Mouse (Mus musculus) testis, postnatal 10 days (tissue): ENCODE results near the gene Serping1.
"Not testable (repeated sequence)": the region's sequence is repeated elsewhere in the genome, so short reads cannot be mapped to it uniquely, and the experiment has no call there.

Experiments
- DNase-seq: peaks from one replicate; pipeline ENCODE4 v3.0.0; 2021; ENCODE audit warnings: low spot score

Serping1 gene

DNA sequence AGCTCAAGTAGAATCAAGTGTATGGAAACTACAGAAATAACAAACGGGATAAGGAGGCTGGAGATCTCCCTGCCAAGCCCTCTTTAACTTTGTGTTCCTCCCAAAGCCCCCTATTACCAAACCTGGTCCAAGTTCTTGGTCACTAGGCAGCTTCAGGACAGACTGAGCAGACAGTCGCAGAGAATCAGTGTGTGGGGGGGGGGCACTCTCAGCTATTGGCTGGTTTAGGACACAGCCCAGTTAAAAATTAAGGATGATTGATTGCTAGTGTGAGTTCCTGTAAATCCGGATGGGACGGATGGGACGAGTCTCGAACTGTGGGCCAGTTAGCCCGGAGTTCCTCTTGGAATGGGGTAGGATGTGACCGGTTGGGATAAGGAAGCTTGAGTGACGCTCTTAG, at the start of gene Serping1:
Gene Serping1 (minus strand): TSS at position 204 of the 400 bp plus-strand sequence.
- no peak for DNase-seq

- DNase-seq, result no peak
Measured at GRCm38 (mm10) chr2:84823237-84823636, 48.0 kb upstream of the Serping1 start.

DNA sequence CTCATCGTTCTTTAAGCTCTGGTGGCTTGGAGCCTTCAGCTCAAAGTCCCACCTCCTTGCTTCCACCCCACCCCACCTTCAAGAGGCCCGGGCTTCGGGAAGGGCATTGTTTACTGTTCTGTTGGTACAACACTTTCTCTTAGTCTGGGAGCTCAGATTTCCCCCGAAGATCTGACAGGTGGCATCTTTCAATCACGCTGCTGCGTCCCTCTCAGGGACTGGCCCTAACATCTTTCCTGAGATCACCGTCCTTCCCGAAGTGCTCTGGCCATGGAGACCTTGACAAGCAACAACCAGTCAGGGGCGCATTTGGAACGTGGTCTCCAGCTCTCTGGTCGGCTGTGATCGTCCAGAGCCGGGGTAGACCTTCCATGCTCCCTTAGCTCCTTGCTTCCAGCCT, 47.3 kb upstream of the Serping1 start, which contains the start of gene Smtnl1:
Gene Smtnl1 (minus strand): TSS at position 101 of the 400 bp plus-strand sequence.
- no peak for DNase-seq

DNA sequence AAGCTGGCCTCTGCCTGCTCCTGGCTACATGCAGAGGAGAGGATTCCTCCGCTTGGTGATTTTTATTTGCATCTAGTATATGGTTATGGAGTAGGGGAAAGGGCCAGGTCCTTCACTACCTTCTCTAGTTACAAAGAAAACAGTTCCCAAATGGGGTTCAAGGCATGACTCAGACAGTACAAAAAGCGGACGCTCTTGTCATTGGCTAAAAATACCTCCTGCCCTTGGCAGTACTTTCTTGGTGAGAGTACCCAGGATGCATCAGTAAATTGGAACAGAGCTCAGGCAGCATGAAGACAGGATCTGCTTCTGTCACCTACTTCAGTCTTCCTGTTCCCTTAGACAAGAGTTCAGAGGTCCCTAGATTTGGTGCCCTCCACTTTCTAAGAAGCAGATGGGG, 44.6 kb upstream of the Serping1 start:
- no peak for DNase-seq

- no peak for DNase-seq
Measured at GRCm38 (mm10) chr2:84812676-84813075, 37.4 kb upstream of the Serping1 start.

- peak; percentile 59 for DNase-seq
Measured at GRCm38 (mm10) chr2:84811880-84812279, 36.6 kb upstream of the Serping1 start.

GRCm38 (mm10) chr2:84810886-84811577, 35.8 kb upstream of the Serping1 start:
- DNase-seq, result peak; percentile 92

DNA sequence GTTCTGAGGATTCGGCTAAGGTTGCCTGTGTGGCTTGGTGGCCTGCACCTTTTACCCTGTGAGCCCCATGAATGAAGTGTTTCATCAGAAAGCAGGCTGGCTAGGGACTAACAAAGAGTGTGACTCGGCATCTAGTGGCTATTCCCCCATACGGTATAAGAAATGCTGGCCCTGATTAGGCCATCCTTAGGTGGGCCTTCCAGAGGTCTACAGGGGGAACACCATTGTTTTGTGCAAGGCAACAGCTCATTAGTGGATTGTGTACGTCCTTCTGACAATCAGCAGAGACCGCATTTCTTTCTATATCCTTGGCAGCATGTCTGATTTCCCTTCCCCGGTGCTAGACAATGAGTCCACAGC, 35.3 kb upstream of the Serping1 start:
- DNase-seq, result no peak

- no peak for DNase-seq
Measured at GRCm38 (mm10) chr2:84809330-84809729, 34.1 kb upstream of the Serping1 start.

- no peak for DNase-seq
Measured at GRCm38 (mm10) chr2:84806546-84806945, 31.3 kb upstream of the Serping1 start.

DNA sequence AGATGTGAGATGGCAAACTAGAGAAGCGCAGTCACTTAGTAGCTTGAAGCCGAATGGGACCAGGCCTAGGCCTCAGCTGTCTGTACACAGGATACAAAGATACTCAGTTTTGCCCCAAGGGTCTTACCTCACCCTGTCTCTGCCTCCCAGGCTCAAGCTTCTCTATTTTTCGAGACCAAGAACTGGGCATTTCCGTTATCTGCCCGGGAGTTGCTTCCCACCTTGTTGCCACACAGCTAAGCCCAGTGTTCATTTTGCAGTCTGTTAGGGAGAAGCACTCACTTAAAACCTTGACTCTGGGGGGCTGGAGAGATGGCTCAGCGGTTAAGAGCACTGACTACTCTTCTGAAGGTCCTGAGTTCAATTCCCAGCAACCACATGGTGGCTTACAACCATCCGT, 28.7 kb upstream of the Serping1 start:
- no peak for DNase-seq

- DNase-seq, result not testable (repeated sequence)
Measured at GRCm38 (mm10) chr2:84801223-84801622, 26.0 kb upstream of the Serping1 start.

- no peak for DNase-seq
Measured at GRCm38 (mm10) chr2:84800304-84800703, 25.1 kb upstream of the Serping1 start.

GRCm38 (mm10) chr2:84799041-84799561, 23.9 kb upstream of the Serping1 start:
- DNase-seq, result peak; percentile 75

GRCm38 (mm10) chr2:84798493-84798921, 23.3 kb upstream of the Serping1 start, which contains the start of gene Ube2l6:
Gene Ube2l6, plus strand, starts transcription at chr2:84798828.
- peak; percentile 85 for DNase-seq

DNA sequence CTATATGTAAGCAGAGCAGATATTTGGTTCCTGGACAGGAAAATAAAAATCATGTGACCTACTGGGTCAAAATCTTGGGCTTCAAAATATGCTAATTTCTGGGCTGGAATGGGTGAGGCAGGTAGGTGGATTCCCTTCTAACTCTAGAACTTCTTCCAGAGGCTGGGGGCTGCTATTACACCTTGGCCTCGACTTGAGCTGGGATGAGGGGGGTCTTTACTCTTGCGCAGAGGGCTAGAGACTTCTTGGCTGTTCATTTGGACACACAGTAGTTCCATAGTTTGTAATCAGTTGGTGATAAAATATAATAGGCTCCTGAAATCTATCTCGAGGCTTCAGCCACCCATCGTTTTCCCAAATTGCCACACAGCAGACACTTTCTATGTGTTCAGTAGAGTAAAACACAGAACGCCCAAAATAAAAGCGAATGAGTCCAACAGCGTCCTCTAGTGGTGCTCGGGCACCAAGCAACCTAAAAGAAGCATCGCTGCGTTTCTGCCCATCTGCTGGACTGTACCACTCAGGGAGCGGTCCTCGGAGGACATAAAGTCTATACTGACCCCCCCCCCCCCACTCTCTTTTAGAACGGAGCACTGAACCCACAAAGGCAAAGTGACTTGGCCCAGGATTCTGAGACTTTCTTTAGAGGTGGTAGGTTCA, 22.7 kb upstream of the Serping1 start:
- DNase-seq, result peak; percentile 86

GRCm38 (mm10) chr2:84793871-84794270, 18.6 kb upstream of the Serping1 start:
- DNase-seq, result no peak

DNA sequence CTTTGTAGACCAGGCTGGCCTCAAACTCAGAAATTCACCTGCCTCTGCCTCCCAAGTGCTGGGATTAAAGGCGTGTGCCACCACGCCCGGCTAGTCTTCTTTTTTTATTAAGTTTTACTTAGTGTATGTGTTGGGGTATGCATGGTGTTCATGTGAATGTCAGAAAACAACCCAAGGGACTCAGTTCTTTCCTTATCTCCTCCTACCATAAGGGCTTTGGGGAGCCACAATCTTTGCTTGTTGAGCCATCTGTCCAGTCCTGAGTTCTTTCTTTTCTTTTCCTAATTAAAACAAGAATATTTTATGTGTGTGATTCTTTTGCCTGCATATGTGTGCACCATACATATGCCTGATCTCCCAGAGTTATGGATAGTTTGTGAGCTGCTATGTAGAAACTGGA, 17.9 kb upstream of the Serping1 start:
- no peak for DNase-seq

DNA sequence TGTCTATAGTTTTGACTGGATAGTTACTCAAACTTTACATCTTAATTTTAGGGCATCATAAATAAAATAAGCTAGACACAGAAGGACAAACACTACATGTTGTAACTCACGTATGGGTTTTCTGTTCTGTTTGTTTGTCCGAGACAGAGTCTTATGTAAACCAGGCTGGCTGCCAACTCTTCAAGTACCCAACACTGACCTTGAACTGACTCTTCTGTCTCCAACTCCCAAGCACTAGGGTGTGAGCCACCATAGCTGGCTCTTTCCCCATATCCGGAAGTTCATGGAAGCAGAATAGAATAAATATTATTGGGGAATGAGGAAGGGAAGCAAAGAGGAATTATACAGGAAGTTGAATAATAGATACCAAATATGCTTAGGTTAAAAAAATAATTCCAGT, 17.3 kb upstream of the Serping1 start:
- no peak for DNase-seq

DNA sequence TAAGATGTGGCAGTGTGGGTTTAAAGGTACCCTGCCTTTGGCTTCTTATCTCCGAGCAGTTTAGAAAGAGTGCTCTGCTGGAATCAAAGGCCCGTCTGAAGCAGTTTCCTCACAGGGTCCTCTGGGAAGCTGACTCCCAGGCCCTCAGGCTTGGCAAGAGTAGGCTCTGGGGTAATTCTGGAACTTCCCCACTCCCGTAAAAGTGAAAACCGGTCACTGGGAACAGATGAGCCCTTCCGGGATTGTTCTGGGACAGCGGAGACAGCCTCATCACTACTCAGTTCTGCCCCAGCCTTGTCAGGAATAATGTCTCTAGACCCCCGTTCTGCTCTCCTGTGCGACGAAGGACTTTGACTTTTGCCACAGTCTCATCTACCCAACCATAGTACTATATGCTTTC, 15.2 kb upstream of the Serping1 start:
- DNase-seq, result no peak

GRCm38 (mm10) chr2:84788316-84788715, 13.1 kb upstream of the Serping1 start:
- DNase-seq, result no peak

DNA sequence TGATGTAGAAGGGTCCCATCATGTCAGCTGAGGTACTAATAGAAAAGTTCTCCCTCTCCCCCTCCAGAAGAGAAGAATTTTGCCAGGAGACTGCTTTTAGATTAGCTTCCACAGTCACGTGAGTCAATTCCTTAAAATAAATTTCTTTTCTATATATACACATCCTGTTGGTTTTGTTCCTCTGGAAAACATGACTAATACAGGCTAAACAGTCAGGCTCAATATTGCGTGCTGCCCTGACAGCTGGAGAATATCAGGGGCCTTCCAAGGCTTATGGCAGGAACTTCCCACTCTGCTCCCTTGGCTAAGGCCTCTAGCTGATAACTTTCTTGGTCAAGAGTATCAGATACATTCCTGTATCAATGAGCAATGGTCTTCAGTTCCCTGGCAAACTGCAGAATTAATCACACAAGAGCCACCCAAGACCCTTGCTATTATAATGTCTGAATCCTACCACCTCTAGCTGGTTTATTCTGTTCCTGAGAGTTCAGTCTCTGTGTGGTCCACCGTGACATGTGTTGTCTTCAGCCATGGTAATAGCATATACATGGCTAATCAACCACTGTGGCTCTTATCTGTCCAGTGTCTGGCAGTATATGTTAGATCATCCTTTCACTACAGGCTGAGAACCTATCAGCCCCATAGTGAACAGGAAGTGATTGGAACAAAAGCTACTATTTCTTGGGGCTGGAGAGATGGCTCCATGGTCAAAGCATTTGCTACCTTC, 8.8 kb upstream of the Serping1 start:
- no peak for DNase-seq

- no peak for DNase-seq
Measured at GRCm38 (mm10) chr2:84783315-84783714, 8.1 kb upstream of the Serping1 start.
